Mouse (Mus musculus): ENCODE results near the gene Prkaa1. TPM values are rescaled to one million over a fixed set of nuclear protein-coding genes. Genes with fewer than 3 reads are reported as not detected.

Gene Prkaa1
- polyA plus RNA-seq, 2 experiments: 8.6 to 15.7 TPM

- Histone ChIP-seq H3K4me3 (ENCODE audit: insufficient read depth in 1 of 2, low read depth in 2 of 2, low read length in 2 of 2) (no peak overlapping the region), H3K36me3 (replicated peaks; ENCODE audit: control insufficient read depth, insufficient read depth, low read depth) (peaks cover 51% of the 10 kb centered on the region), H3K9me3 (ENCODE audit: control insufficient read depth, low read length) (no peaks in the 10 kb centered on the region), H3K4me1 (replicated peaks; ENCODE audit: control insufficient read depth in 2 of 2, insufficient read depth in 2 of 2, low read length in 1 of 2) (no peaks in the 10 kb centered on the region), H3K9ac (replicated peaks) (no peak overlapping the region), H3K27me3 (ENCODE audit: control insufficient read depth, insufficient read depth, low read length) (no peaks in the 10 kb centered on the region), H3K4me2 (ENCODE audit: low read depth) (no peak overlapping the region), H3K27ac (no peak overlapping the region)
- TF ChIP-seq CTCF (IDR thresholded peaks at IDR 0.05; ENCODE audit: low read depth) (no peak), EP300 (IDR thresholded peaks at IDR 0.05; ENCODE audit: low read depth) (no peak)
- DNase-seq (ENCODE audit: low read depth in 3 of 3, low spot score in 3 of 3) (no peak), ATAC-seq (ENCODE audit: insufficient read depth) (no peak)
- 78% methylated on average over 12 of the region's 12 CpGs for WGBS (ENCODE audit: insufficient replicate concordance)
These were observed 21.6 kb downstream of the Prkaa1 start for GRCm38 (mm10) chr15:5165121-5165773.

- Histone ChIP-seq H3K4me2 (ENCODE audit: low read depth) (no peak overlapping the region), H3K27me3 (ENCODE audit: control insufficient read depth, insufficient read depth, low read length) (no peaks in the 10 kb centered on the region), H3K9ac (replicated peaks) (no peak overlapping the region), H3K9me3 (ENCODE audit: control insufficient read depth, low read length) (no peaks in the 10 kb centered on the region), H3K4me3 (ENCODE audit: insufficient read depth in 1 of 2, low read depth in 2 of 2, low read length in 2 of 2) (no peak overlapping the region), H3K36me3 (replicated peaks; ENCODE audit: control insufficient read depth, insufficient read depth, low read depth) (peaks cover 63% of the 10 kb centered on the region), H3K4me1 (replicated peaks; ENCODE audit: control insufficient read depth in 2 of 2, insufficient read depth in 2 of 2, low read length in 1 of 2) (no peaks in the 10 kb centered on the region), H3K27ac (no peak overlapping the region)
- ATAC-seq (ENCODE audit: insufficient read depth): no peak
- WGBS (ENCODE audit: insufficient replicate concordance): 67% methylated on average over 12 of the region's 12 CpGs
- no peak for DNase-seq (ENCODE audit: low read depth in 3 of 3, low spot score in 3 of 3)
- no peak for TF ChIP-seq CTCF (IDR thresholded peaks at IDR 0.05; ENCODE audit: low read depth)
- TF ChIP-seq EP300 (IDR thresholded peaks at IDR 0.05; ENCODE audit: low read depth): no peak
These were observed 29.7 kb downstream of the Prkaa1 start for GRCm38 (mm10) chr15:5173217-5173820.

- no peaks in the 10 kb centered on the region for H3K9me3 ChIP-seq (ENCODE audit: control insufficient read depth, low read length)
- peak overlapping the region; percentile 81 to 99 for H3K4me3 ChIP-seq (ENCODE audit: insufficient read depth in 1 of 2, low read depth in 2 of 2, low read length in 2 of 2)
- H3K27me3 ChIP-seq (ENCODE audit: control insufficient read depth, insufficient read depth, low read length): no peaks in the 10 kb centered on the region
- TF ChIP-seq EP300 (IDR thresholded peaks at IDR 0.05; ENCODE audit: low read depth): no peak
- no peak for TF ChIP-seq CTCF (IDR thresholded peaks at IDR 0.05; ENCODE audit: low read depth)
- H3K36me3 ChIP-seq (replicated peaks; ENCODE audit: control insufficient read depth, insufficient read depth, low read depth): no peaks in the 10 kb centered on the region
- no peak for DNase-seq (ENCODE audit: low read depth in 3 of 3, low spot score in 3 of 3)
- WGBS (ENCODE audit: insufficient replicate concordance): 43% methylated on average over 11 of the region's 11 CpGs
- H3K27ac ChIP-seq: peak overlapping the region; percentile 61
- H3K4me2 ChIP-seq (ENCODE audit: low read depth): peak overlapping the region; percentile 92
- peaks cover 11 to 14% of the 10 kb centered on the region in 2 experiments; a peak in 3 of 4 replicates for H3K4me1 ChIP-seq (replicated peaks; ENCODE audit: control insufficient read depth in 2 of 2, insufficient read depth in 2 of 2, low read length in 1 of 2)
- H3K9ac ChIP-seq (replicated peaks): peak overlapping the region; percentile 92
- ATAC-seq (ENCODE audit: insufficient read depth): peak; percentile 26; the same call in 1 of the 2 replicates
These were observed 41.1 kb downstream of the Prkaa1 start for GRCm38 (mm10) chr15:5184668-5185330.

GRCm38 (mm10) chr15:5185366-5186292 is 42.0 kb downstream of the Prkaa1 start, which contains the start of gene Ttc33:
TSS of gene Ttc33 (plus strand) at chr15:5185525.
- ATAC-seq (ENCODE audit: insufficient read depth): peak; percentile 84
- peak within 1 kb of the TSS; percentile 92 for H3K4me2 ChIP-seq (ENCODE audit: low read depth)
- no peaks in the 10 kb centered on the region for H3K9me3 ChIP-seq (ENCODE audit: control insufficient read depth, low read length)
- DNase-seq (ENCODE audit: low read depth in 3 of 3, low spot score in 3 of 3): peak; percentile 46 to 64 (median 55)
- peak within 1 kb of the TSS; percentile 61 for H3K27ac ChIP-seq
- H3K4me1 ChIP-seq (replicated peaks; ENCODE audit: control insufficient read depth in 2 of 2, insufficient read depth in 2 of 2, low read length in 1 of 2): peaks cover 11 to 14% of the 10 kb centered on the region in 2 experiments; a peak in 3 of 4 replicates
- peak within 1 kb of the TSS; percentile 81 to 99 for H3K4me3 ChIP-seq (ENCODE audit: insufficient read depth in 1 of 2, low read depth in 2 of 2, low read length in 2 of 2)
- TF ChIP-seq EP300 (IDR thresholded peaks at IDR 0.05; ENCODE audit: low read depth): no peak
- TF ChIP-seq CTCF (IDR thresholded peaks at IDR 0.05; ENCODE audit: low read depth): peak; percentile 50
- no peaks in the 10 kb centered on the region for H3K36me3 ChIP-seq (replicated peaks; ENCODE audit: control insufficient read depth, insufficient read depth, low read depth)
- WGBS (ENCODE audit: insufficient replicate concordance): under 1% methylated on average over 55 of the region's 55 CpGs
- H3K9ac ChIP-seq (replicated peaks): peak within 1 kb of the TSS; percentile 92
- H3K27me3 ChIP-seq (ENCODE audit: control insufficient read depth, insufficient read depth, low read length): no peaks in the 10 kb centered on the region

Measured in liver, embryonic 14.5 days (tissue).